Mouse (Mus musculus) heart, adult 2 months (tissue): ENCODE results near the gene Cdk12. TPM values are rescaled to one million over a fixed set of nuclear protein-coding genes. Genes with fewer than 3 reads are reported as not detected.
"Not testable (repeated sequence)": the region's sequence is repeated elsewhere in the genome, so short reads cannot be mapped to it uniquely, and the experiment has no call there.

Experiments
- DNase-seq, 2 experiments: peaks; one replicate each; pipeline ENCODE4 v3.0.0; 2021
- H3K27ac ChIP-seq: fragments of 200-600 bp; 2 replicates; pipeline ENCODE4 v1.8.1; 2022
- H3K27me3 ChIP-seq: fragments of 200-500 bp; 2 replicates; pipeline ENCODE4 v1.6.1; 2012; ENCODE audit warnings: mild to moderate bottlenecking, low read length, inconsistent platforms, mixed read lengths; ENCODE audit not compliant: control insufficient read depth, insufficient read depth
- H3K36me3 ChIP-seq: fragments of 200-500 bp; 2 replicates; pipeline ENCODE4 v1.6.1; 2012; ENCODE audit warnings: low read length, inconsistent platforms; ENCODE audit not compliant: control insufficient read depth, insufficient read depth
- H3K4me1 ChIP-seq: fragments of 200-500 bp; 2 replicates; pipeline ENCODE4 v1.6.1; 2011; ENCODE audit warnings: low read length; ENCODE audit not compliant: control insufficient read depth, insufficient read depth
- H3K4me3 ChIP-seq: fragments of 200-600 bp; 2 replicates; pipeline ENCODE4 v1.8.1; 2022
- H3K79me2 ChIP-seq: fragments of 200-500 bp; replicated peaks from 2 replicates; pipeline ENCODE4 v1.6.1; 2012; ENCODE audit warnings: mild to moderate bottlenecking, inconsistent platforms, low read length, moderate library complexity, mixed read lengths; ENCODE audit not compliant: control insufficient read depth, insufficient read depth
- H3K9ac ChIP-seq: fragments of 200-500 bp; 2 replicates; pipeline ENCODE4 v1.6.1; 2012; ENCODE audit warnings: low read depth, mild to moderate bottlenecking, control low read depth, inconsistent platforms, low read length, mixed read lengths
- CTCF ChIP-seq: fragments of 200-600 bp; IDR thresholded peaks from 2 replicates; pipeline ENCODE4 v1.8.1; 2022; ENCODE audit warnings: antibody characterized with exemption, mild to moderate bottlenecking, moderate library complexity
- EP300 ChIP-seq: fragments of 200-500 bp; IDR thresholded peaks from 2 replicates; pipeline ENCODE4 v1.6.1; 2011; ENCODE audit warnings: low read depth, low read length, control low read depth; ENCODE audit not compliant: insufficient read depth
- POLR2A ChIP-seq: fragments of 200-500 bp; IDR thresholded peaks from 2 replicates; pipeline ENCODE4 v1.6.1; 2011; ENCODE audit warnings: mild to moderate bottlenecking, low read depth, low read length, control low read depth; ENCODE audit not compliant: insufficient read depth
- whole genome bisulfite sequencing: fragments of 180-500 bp; shearing (Covaris S2); methylation state at CpG from one replicate; pipeline ENCODE4 v1.1.7; 2018; 5-methylcytosine and 5-hydroxymethylcytosine counted together
- intact Hi-C: fragments of 180-260 bp; cut with DNase I; formaldehyde crosslinking; loops from one replicate; pipeline ENCODE4 v1.15.1; 2025
- long read RNA-seq: library from polyadenylated mRNA; stranded (forward); transcript quantifications from one replicate; pipeline ENCODE4 v2.0.0, GENCODE M21; 2021
- polyA plus RNA-seq: library from polyadenylated mRNA; depleted of rRNA; stranded (reverse); fragments of >200 nt; gene quantifications from 2 replicates; pipeline ENCODE4 v1.2.3, GENCODE M21; 2012; rRNA removed
- total RNA-seq, 2 experiments: library from RNA; stranded (reverse); gene quantifications; 2 replicates each; pipeline ENCODE4 v1.2.3; 2021

The Cdk12 gene
- total RNA-seq (10 to 100 TPM; 20.6 to 21.2 TPM), polyA plus RNA-seq (7.5 and 12.7 TPM in 2 replicates)
- long read RNA-seq, partial matches to known transcripts: 2 of 3 reads
- long read RNA-seq, other reads (novel, unspliced or antisense): 1 of 3 reads

GRCm38 (mm10) chr11:98202641-98203350 is at the start of gene Cdk12:
TSS of gene Cdk12 (plus strand) at chr11:98203059.
- Histone ChIP-seq H3K36me3 (peaks cover 8% of the 10 kb centered on the region), H3K27me3 (no peaks in the 10 kb centered on the region), H3K4me3 (peak within 1 kb of the TSS; percentile 88), H3K9ac (peak within 1 kb of the TSS; percentile 98), H3K27ac (peak within 1 kb of the TSS; percentile 99), H3K79me2 (no peaks in the 10 kb centered on the region; the same call in 1 of the 2 replicates), H3K4me1 (peaks cover 3% of the 10 kb centered on the region)
- WGBS: under 1% methylated on average over 53 of the region's 63 CpGs
- TF ChIP-seq POLR2A (peak; percentile 98), EP300 (0 out of 2 replicates have a peak, but pooled peaks have one; percentile 53), CTCF (no peak)
- peak; percentile 95 to 96 for DNase-seq
- intact Hi-C loops: loop anchor here (1.0 to 5.0 kb wide), 2 partner anchors 9 to 175 kb away; partner anchors contain the start of genes Med1 and Rpl19

- DNase-seq: no peak
- Histone ChIP-seq H3K4me1 (no peaks in the 10 kb centered on the region), H3K9ac (no peak overlapping the region), H3K36me3 (no peaks in the 10 kb centered on the region), H3K27me3 (no peaks in the 10 kb centered on the region), H3K4me3 (no peak overlapping the region), H3K79me2 (no peaks in the 10 kb centered on the region), H3K27ac (no peak overlapping the region)
- intact Hi-C loops: no loop called here
- 59% methylated on average over 6 of the region's 6 CpGs for WGBS
- TF ChIP-seq CTCF (no peak), POLR2A (no peak), EP300 (no peak)
Measured at GRCm38 (mm10) chr11:98155094-98155493, 47.8 kb upstream of the Cdk12 start.

- Histone ChIP-seq H3K79me2 (no peaks in the 10 kb centered on the region), H3K4me3 (no peak overlapping the region), H3K27ac (no peak overlapping the region), H3K4me1 (no peaks in the 10 kb centered on the region), H3K27me3 (no peaks in the 10 kb centered on the region), H3K9ac (no peak overlapping the region), H3K36me3 (no peaks in the 10 kb centered on the region; the same call in 1 of the 2 replicates)
- DNase-seq: no peak
- TF ChIP-seq EP300 (no peak), CTCF (no peak), POLR2A (no peak)
- WGBS: 88% methylated on average over 1 of the region's 1 CpGs
- intact Hi-C loops: no loop called here
Measured at GRCm38 (mm10) chr11:98168400-98168799, 34.5 kb upstream of the Cdk12 start.

- intact Hi-C loops, H3K9ac ChIP-seq, H3K79me2 ChIP-seq, H3K4me3 ChIP-seq, H3K4me1 ChIP-seq, H3K27me3 ChIP-seq, H3K36me3 ChIP-seq, DNase-seq, H3K27ac ChIP-seq: not testable (repeated sequence)
- WGBS: 93% methylated on average over 3 of the region's 3 CpGs
Measured at GRCm38 (mm10) chr11:98182149-98182548, 20.7 kb upstream of the Cdk12 start.

GRCm38 (mm10) chr11:98187640-98188395 is 15.0 kb upstream of the Cdk12 start:
- WGBS: 82% methylated on average over 9 of the region's 9 CpGs
- no peak overlapping the region for H3K4me3 ChIP-seq
- H3K36me3 ChIP-seq: peaks cover 6% of the 10 kb centered on the region
- H3K27me3 ChIP-seq: no peaks in the 10 kb centered on the region
- no peak for DNase-seq
- H3K4me1 ChIP-seq: peaks cover 4% of the 10 kb centered on the region
- H3K9ac ChIP-seq: no peak overlapping the region
- intact Hi-C loops: no loop called here
- no peak for TF ChIP-seq EP300
- TF ChIP-seq POLR2A: no peak
- TF ChIP-seq CTCF: no peak
- H3K79me2 ChIP-seq: peaks cover 5% of the 10 kb centered on the region
- H3K27ac ChIP-seq: no peak overlapping the region

GRCm38 (mm10) chr11:98190820-98191219 is 12.0 kb upstream of the Cdk12 start:
- DNase-seq: peak in 1 of 2 experiments; percentile 11
- TF ChIP-seq CTCF: no peak
- TF ChIP-seq EP300: no peak
- no peak for TF ChIP-seq POLR2A
- H3K36me3 ChIP-seq: peaks cover 6% of the 10 kb centered on the region
- H3K4me1 ChIP-seq: peaks cover 5% of the 10 kb centered on the region
- peaks cover 5% of the 10 kb centered on the region for H3K79me2 ChIP-seq
- intact Hi-C loops: no loop called here
- no peaks in the 10 kb centered on the region for H3K27me3 ChIP-seq
- no peak overlapping the region for H3K4me3 ChIP-seq
- H3K9ac ChIP-seq: no peak overlapping the region
- 51% methylated on average over 5 of the region's 5 CpGs for WGBS
- H3K27ac ChIP-seq: no peak overlapping the region
